Mouse (Mus musculus) CD4-positive, CD25-positive, alpha-beta regulatory T cell, adult 4 months (primary cell): ENCODE data around the gene Uba7. TPM values are rescaled to one million over a fixed set of nuclear protein-coding genes. Genes with fewer than 3 reads are reported as not detected.
"Not testable (repeated sequence)": the region's sequence is repeated elsewhere in the genome, so short reads cannot be mapped to it uniquely, and the experiment has no call there.

Source experiments
- ATAC-seq: one replicate; pipeline ENCODE4 v1.8.0; 2017
- polyA plus RNA-seq, 2 experiments: library from polyadenylated mRNA; unstranded; fragments of 100-300 nt; shearing (Covaris generic); gene quantifications; one replicate each; pipeline ENCODE4 v1.2.1; 2017

Uba7 gene
- polyA plus RNA-seq, 2 experiments from 2014 or later, result 184 to 299 TPM

GRCm38 (mm10) chr9:107994464-107994863, 19.2 kb downstream of the Uba7 start:
- no peak for ATAC-seq

- no peak for ATAC-seq
Observed at GRCm38 (mm10) chr9:107995513-107995912, 20.2 kb downstream of the Uba7 start.

- no peak for ATAC-seq
Observed at GRCm38 (mm10) chr9:107996049-107996448, 20.7 kb downstream of the Uba7 start, which contains the start of gene Gm20662. Gm20662 (plus strand) TSS chr9:107996349.

- ATAC-seq, result peak; percentile 99
Observed at GRCm38 (mm10) chr9:108001922-108002770, 26.8 kb downstream of the Uba7 start, which contains the start of gene Ip6k1. Ip6k1 (plus strand) TSS chr9:108002501.

- ATAC-seq, result peak; percentile 29
Observed at GRCm38 (mm10) chr9:108002778-108003530, 27.6 kb downstream of the Uba7 start.

GRCm38 (mm10) chr9:108003531-108003890, 28.2 kb downstream of the Uba7 start:
- no peak for ATAC-seq

GRCm38 (mm10) chr9:108008041-108008440, 32.7 kb downstream of the Uba7 start:
- no peak for ATAC-seq

GRCm38 (mm10) chr9:108010385-108010784, 35.1 kb downstream of the Uba7 start:
- ATAC-seq, result peak; percentile 75

GRCm38 (mm10) chr9:108013577-108013976, 38.3 kb downstream of the Uba7 start:
- ATAC-seq, result not testable (repeated sequence)

- ATAC-seq, result no peak
Observed at GRCm38 (mm10) chr9:108017127-108017526, 41.8 kb downstream of the Uba7 start.

- no peak for ATAC-seq
Observed at GRCm38 (mm10) chr9:108020741-108021140, 45.4 kb downstream of the Uba7 start.

- ATAC-seq, result no peak
Observed at GRCm38 (mm10) chr9:108023216-108023615, 47.9 kb downstream of the Uba7 start.

GRCm38 (mm10) chr9:108026584-108026983, 51.3 kb downstream of the Uba7 start:
- ATAC-seq, result no peak

GRCm38 (mm10) chr9:108027867-108028266, 52.6 kb downstream of the Uba7 start:
- ATAC-seq, result no peak

- no peak for ATAC-seq
Observed at GRCm38 (mm10) chr9:108032126-108032525, 56.8 kb downstream of the Uba7 start.

Other genes starting within 250 kb of the Uba7 start
- 100 to 1,000 TPM; 280 to 324 TPM for gene Rbm5, start 204.5 kb upstream of the Uba7 start, polyA plus RNA-seq
- gene Rbm6, start 102.3 kb upstream of the Uba7 start, polyA plus RNA-seq, result 100 to 1,000 TPM in 1 of 2 experiments, 10 to 100 TPM in 1; 98.3 to 137 TPM
- 10 to 100 TPM; 12.8 to 15.4 TPM for gene Mon1a, start 87.4 kb upstream of the Uba7 start, polyA plus RNA-seq
- gene Mst1r, start 68.6 kb upstream of the Uba7 start, polyA plus RNA-seq, result not detected
- not detected for gene Actl11, start 47.0 kb upstream of the Uba7 start, polyA plus RNA-seq
- gene Camkv, start 39.8 kb upstream of the Uba7 start, polyA plus RNA-seq, result not detected
- 1 to 10 TPM; 2.4 to 5.1 TPM for gene Traip, start 25.4 kb upstream of the Uba7 start, polyA plus RNA-seq
- gene Gm20661, start 7.6 kb downstream of the Uba7 start, polyA plus RNA-seq, result not detected
- under 1 TPM; 0.63 to 0.87 TPM for gene Inka1, start 10.4 kb downstream of the Uba7 start, polyA plus RNA-seq
- 1 to 10 TPM in 1 of 2 experiments, under 1 TPM in 1; 0.39 to 1.8 TPM for gene Cdhr4, start 17.0 kb downstream of the Uba7 start, polyA plus RNA-seq
- gene Gm20662, start 20.8 kb downstream of the Uba7 start, polyA plus RNA-seq, result not detected
- 100 to 1,000 TPM in 1 of 2 experiments, 10 to 100 TPM in 1; 65.9 to 118 TPM for gene Ip6k1, start 27.0 kb downstream of the Uba7 start, polyA plus RNA-seq
- 10 to 100 TPM; 18.0 to 25.0 TPM for gene Gmppb, start 73.7 kb downstream of the Uba7 start, polyA plus RNA-seq
- gene Amigo3, start 77.7 kb downstream of the Uba7 start, polyA plus RNA-seq, result 1 to 10 TPM; 2.0 to 2.8 TPM
- gene Mst1, start 104.9 kb downstream of the Uba7 start, polyA plus RNA-seq, result 1 to 10 TPM; 1.4 to 1.5 TPM
- 10 to 100 TPM; 68.1 to 87.9 TPM for gene Rnf123, start 107.8 kb downstream of the Uba7 start, polyA plus RNA-seq
- 10 to 100 TPM; 52.2 to 70.5 TPM for gene Apeh, start 119.1 kb downstream of the Uba7 start, polyA plus RNA-seq
- gene Bsn, start 214.9 kb downstream of the Uba7 start, polyA plus RNA-seq, result under 1 TPM; 0.10 to 0.23 TPM